Mouse (Mus musculus): Measurements from ENCODE around the gene Gp9.

GRCm38 (mm10) chr6:87777842-87778241 is at the start of gene Gp9:
- TF ChIP-seq CTCF (IDR thresholded peaks at IDR 0.05; ENCODE audit: low read depth, low read length) (no peak), GATA1 (IDR thresholded peaks at IDR 0.05; ENCODE audit: borderline replicate concordance, low read length) (no peak), POLR2AphosphoS5 (IDR thresholded peaks at IDR 0.05; ENCODE audit: insufficient replicate concordance, low read depth, low read length) (no peak)
